Mouse (Mus musculus) forebrain, embryonic 12.5 days (tissue): ENCODE measurements around the gene Nrbp1. TPM values are rescaled to one million over a fixed set of nuclear protein-coding genes. Genes with fewer than 3 reads are reported as not detected.
A peak's percentile ranks its signal among the peaks of the same experiment; 100 is the strongest.
"Not testable (repeated sequence)": the region's sequence is repeated elsewhere in the genome, so short reads cannot be mapped to it uniquely, and the experiment has no call there.

ENCODE experiments used
- ATAC-seq: fragments of 200-750 bp; cut with Nextera tagmentation; 2 replicates; pipeline ENCODE4 v1.8.0; 2017; ENCODE audit warnings: moderate TSS enrichment; ENCODE audit not compliant: low FRiP score
- H3K27ac ChIP-seq: fragments of 300-500 bp; sonication (generic); 2 replicates; pipeline ENCODE4 v1.5.1; 2016; ENCODE audit warnings: mild to moderate bottlenecking
- H3K27me3 ChIP-seq: fragments of 300-500 bp; sonication (generic); 2 replicates; pipeline ENCODE4 v1.6.1; 2016; ENCODE audit warnings: mild to moderate bottlenecking
- H3K36me3 ChIP-seq: fragments of 300-500 bp; sonication (generic); replicated peaks from 2 replicates; pipeline ENCODE4 v1.6.1; 2016; ENCODE audit warnings: mild to moderate bottlenecking
- H3K4me1 ChIP-seq: fragments of 300-500 bp; sonication (generic); 2 replicates; pipeline ENCODE4 v1.6.1; 2016
- H3K4me2 ChIP-seq: fragments of 300-500 bp; sonication (generic); 2 replicates; pipeline ENCODE4 v1.6.1; 2016; ENCODE audit warnings: mild to moderate bottlenecking, moderate library complexity
- H3K4me3 ChIP-seq: fragments of 300-500 bp; sonication (generic); replicated peaks from 2 replicates; pipeline ENCODE4 v1.5.1; 2016; ENCODE audit warnings: mild to moderate bottlenecking
- H3K9ac ChIP-seq: fragments of 300-500 bp; sonication (generic); 2 replicates; pipeline ENCODE4 v1.6.1; 2016; ENCODE audit warnings: mild to moderate bottlenecking
- H3K9me3 ChIP-seq: fragments of 300-500 bp; sonication (generic); 2 replicates; pipeline ENCODE4 v1.6.1; 2016
- WGBS: fragments of 180-500 bp; shearing (Covaris S2); methylation state at CpG from one replicate; pipeline ENCODE4 v1.1.7; 2016; 5-methylcytosine and 5-hydroxymethylcytosine counted together
- polyA plus RNA-seq: library from polyadenylated mRNA; unstranded; fragments of >200 nt; fragmentation: Nextera tagmentation; extraction: Ambion mirVana; gene quantifications from 2 replicates; pipeline ENCODE4 v1.2.1, GENCODE M21; 2016

Nrbp1 gene
- polyA plus RNA-seq, 1 experiment from 2014 or later: 137 TPM

GRCm38 (mm10) chr5:31199321-31199892 lies 41.3 kb upstream of the Nrbp1 start:
- Histone ChIP-seq H3K4me3 (no peak overlapping the region), H3K36me3 (peaks cover 82% of the 10 kb centered on the region), H3K9me3 (peaks cover 5% of the 10 kb centered on the region), H3K27me3 (no peaks in the 10 kb centered on the region), H3K9ac (no peak overlapping the region), H3K4me1 (peaks cover 28% of the 10 kb centered on the region), H3K27ac (0 out of 2 replicates have a peak overlapping the region, but pooled peaks have one; percentile 10), H3K4me2 (no peak overlapping the region)
- 90% methylated on average over 19 of the region's 19 CpGs for WGBS
- ATAC-seq: no peak

GRCm38 (mm10) chr5:31199893-31200292 lies 40.8 kb upstream of the Nrbp1 start:
- ATAC-seq: no peak
- peaks cover 25% of the 10 kb centered on the region for H3K4me1 ChIP-seq
- H3K36me3 ChIP-seq: peaks cover 82% of the 10 kb centered on the region
- no peak overlapping the region for H3K9ac ChIP-seq
- no peak overlapping the region for H3K4me2 ChIP-seq
- H3K27ac ChIP-seq: peak overlapping the region; percentile 10; the same call in 1 of the 2 replicates
- H3K27me3 ChIP-seq: no peaks in the 10 kb centered on the region
- 85% methylated on average over 9 of the region's 9 CpGs for WGBS
- H3K4me3 ChIP-seq: peak overlapping the region; percentile 14
- peaks cover 5% of the 10 kb centered on the region for H3K9me3 ChIP-seq

- Histone ChIP-seq H3K27me3 (no peaks in the 10 kb centered on the region), H3K36me3 (peaks cover 82% of the 10 kb centered on the region), H3K4me1 (peaks cover 25% of the 10 kb centered on the region), H3K27ac (peak overlapping the region; percentile 10; the same call in 1 of the 2 replicates), H3K9me3 (peaks cover 5% of the 10 kb centered on the region), H3K4me3 (peak overlapping the region; percentile 14), H3K4me2 (no peak overlapping the region), H3K9ac (no peak overlapping the region)
- WGBS: 90% methylated on average over 27 of the region's 27 CpGs
- ATAC-seq: no peak
Measured at GRCm38 (mm10) chr5:31200327-31200768, 40.3 kb upstream of the Nrbp1 start.

- H3K27ac ChIP-seq: peak overlapping the region; percentile 79
- H3K4me1 ChIP-seq: peaks cover 25% of the 10 kb centered on the region
- 20% methylated on average over 13 of the region's 13 CpGs for WGBS
- H3K9me3 ChIP-seq: peaks cover 5% of the 10 kb centered on the region
- peak overlapping the region; percentile 83 for H3K4me2 ChIP-seq
- H3K9ac ChIP-seq: peak overlapping the region; percentile 90
- no peak for ATAC-seq
- peak overlapping the region; percentile 88 for H3K4me3 ChIP-seq
- H3K36me3 ChIP-seq: peaks cover 81% of the 10 kb centered on the region
- no peaks in the 10 kb centered on the region for H3K27me3 ChIP-seq
Measured at GRCm38 (mm10) chr5:31201042-31201741, 39.5 kb upstream of the Nrbp1 start.

GRCm38 (mm10) chr5:31201742-31202590 lies 38.7 kb upstream of the Nrbp1 start, which contains the start of gene Zfp513:
Zfp513 (minus strand) TSS chr5:31202303.
- Histone ChIP-seq H3K4me2 (peak within 1 kb of the TSS; percentile 83), H3K9me3 (peaks cover 5% of the 10 kb centered on the region), H3K36me3 (peaks cover 79% of the 10 kb centered on the region), H3K4me1 (peaks cover 25% of the 10 kb centered on the region), H3K4me3 (peak within 1 kb of the TSS; percentile 88), H3K27ac (peak within 1 kb of the TSS; percentile 79), H3K9ac (peak within 1 kb of the TSS; percentile 90), H3K27me3 (no peaks in the 10 kb centered on the region)
- under 1% methylated on average over 52 of the region's 53 CpGs for WGBS
- peak; percentile 97 for ATAC-seq

- peak overlapping the region; percentile 31 for H3K9ac ChIP-seq
- H3K27me3 ChIP-seq: no peaks in the 10 kb centered on the region
- H3K27ac ChIP-seq: peak overlapping the region; percentile 79
- ATAC-seq: no peak
- H3K9me3 ChIP-seq: peaks cover 5% of the 10 kb centered on the region
- H3K4me2 ChIP-seq: peak overlapping the region; percentile 83
- H3K4me1 ChIP-seq: peaks cover 25% of the 10 kb centered on the region
- H3K4me3 ChIP-seq: peak overlapping the region; percentile 88
- 80% methylated on average over 7 of the region's 7 CpGs for WGBS
- peaks cover 79% of the 10 kb centered on the region for H3K36me3 ChIP-seq
Measured at GRCm38 (mm10) chr5:31202933-31203332, 37.7 kb upstream of the Nrbp1 start.

GRCm38 (mm10) chr5:31203866-31204265 lies 36.8 kb upstream of the Nrbp1 start:
- no peak overlapping the region for H3K4me3 ChIP-seq

GRCm38 (mm10) chr5:31204421-31204820 lies 36.2 kb upstream of the Nrbp1 start:
- 96% methylated on average over 6 of the region's 6 CpGs for WGBS
- no peak for ATAC-seq
- H3K27me3 ChIP-seq: no peaks in the 10 kb centered on the region
- H3K36me3 ChIP-seq: peaks cover 72% of the 10 kb centered on the region
- no peak overlapping the region for H3K4me3 ChIP-seq
- H3K27ac ChIP-seq: no peak overlapping the region
- H3K4me2 ChIP-seq: no peak overlapping the region
- peaks cover 5% of the 10 kb centered on the region for H3K9me3 ChIP-seq
- peaks cover 25% of the 10 kb centered on the region for H3K4me1 ChIP-seq
- H3K9ac ChIP-seq: no peak overlapping the region

More at GRCm38 (mm10) chr5:31203866-31204265, 36.8 kb upstream of the Nrbp1 start:
- peaks cover 5% of the 10 kb centered on the region for H3K9me3 ChIP-seq
- no peak overlapping the region for H3K27ac ChIP-seq
- no peaks in the 10 kb centered on the region for H3K27me3 ChIP-seq
- ATAC-seq: no peak
- H3K4me2 ChIP-seq: no peak overlapping the region
- peaks cover 25% of the 10 kb centered on the region for H3K4me1 ChIP-seq
- WGBS: 92% methylated on average over 2 of the region's 2 CpGs
- peaks cover 78% of the 10 kb centered on the region for H3K36me3 ChIP-seq
- no peak overlapping the region for H3K9ac ChIP-seq

GRCm38 (mm10) chr5:31216554-31216953 lies 24.1 kb upstream of the Nrbp1 start:
- H3K9ac ChIP-seq, ATAC-seq, H3K36me3 ChIP-seq, H3K27me3 ChIP-seq, H3K9me3 ChIP-seq, H3K4me2 ChIP-seq, H3K27ac ChIP-seq, H3K4me3 ChIP-seq, H3K4me1 ChIP-seq: not testable (repeated sequence)
- 94% methylated on average over 6 of the region's 6 CpGs for WGBS

- Histone ChIP-seq H3K36me3 (no peaks in the 10 kb centered on the region), H3K9me3 (no peaks in the 10 kb centered on the region), H3K4me3 (no peak overlapping the region), H3K27ac (no peak overlapping the region), H3K27me3 (no peaks in the 10 kb centered on the region), H3K4me2 (no peak overlapping the region), H3K4me1 (peaks cover 9% of the 10 kb centered on the region), H3K9ac (no peak overlapping the region)
- WGBS: 74% methylated on average over 7 of the region's 7 CpGs
- no peak for ATAC-seq
Measured at GRCm38 (mm10) chr5:31218294-31218693, 22.4 kb upstream of the Nrbp1 start.

GRCm38 (mm10) chr5:31219070-31219469 lies 21.6 kb upstream of the Nrbp1 start:
- ATAC-seq: no peak
- H3K4me3 ChIP-seq: peak overlapping the region; percentile 98
- H3K9me3 ChIP-seq: no peaks in the 10 kb centered on the region
- H3K27me3 ChIP-seq: no peaks in the 10 kb centered on the region
- H3K27ac ChIP-seq: no peak overlapping the region
- no peak overlapping the region for H3K9ac ChIP-seq
- 0% methylated on average over 2 of the region's 2 CpGs for WGBS
- H3K36me3 ChIP-seq: no peaks in the 10 kb centered on the region
- peaks cover 9% of the 10 kb centered on the region for H3K4me1 ChIP-seq
- peak overlapping the region; percentile 77 for H3K4me2 ChIP-seq

GRCm38 (mm10) chr5:31219474-31219873 lies 21.2 kb upstream of the Nrbp1 start:
- peak overlapping the region; percentile 93 for H3K27ac ChIP-seq

More at GRCm38 (mm10) chr5:31219474-31219873, 21.2 kb upstream of the Nrbp1 start:
- Histone ChIP-seq H3K9ac (peak overlapping the region; percentile 90), H3K36me3 (no peaks in the 10 kb centered on the region), H3K9me3 (no peaks in the 10 kb centered on the region), H3K27me3 (no peaks in the 10 kb centered on the region), H3K4me2 (peak overlapping the region; percentile 77), H3K4me3 (peak overlapping the region; percentile 98), H3K4me1 (peaks cover 9% of the 10 kb centered on the region)
- no peak for ATAC-seq
- WGBS: 3% methylated on average over 11 of the region's 11 CpGs
